Mouse (Mus musculus) left cerebral cortex, postnatal 10 days (tissue): Measurements from ENCODE around the gene Cst9. TPM values are rescaled to one million over a fixed set of nuclear protein-coding genes. Genes with fewer than 3 reads are reported as not detected.

Experiments used
- DNase-seq, 2 experiments: peaks; one replicate each; pipeline ENCODE4 v3.0.0; 2021 to 2022; ENCODE audit warnings: low spot score in 2 of 2, mixed read lengths in 1 of 2; ENCODE audit errors: extremely low spot score in 1 of 2
- intact Hi-C: fragments of 180-260 bp; cut with DNase I; formaldehyde crosslinking; loops from one replicate; pipeline ENCODE4 v1.15.1; 2025
- total RNA-seq, 2 experiments: library from RNA; stranded (reverse); gene quantifications; 2 replicates each; pipeline ENCODE4 v1.2.3; 2021

Gene Cst9
- not detected for total RNA-seq

GRCm38 (mm10) chr2:148834912-148835311 lies at the start of gene Cst9:
TSS of gene Cst9 (plus strand) at chr2:148835147.
- intact Hi-C loops = no loop called here

GRCm38 (mm10) chr2:148789142-148789541 lies 45.8 kb upstream of the Cst9 start, which contains the start of gene Cst12:
TSS of gene Cst12 (plus strand) at chr2:148789361.
- intact Hi-C loops = no loop called here
- DNase-seq = no peak

More at GRCm38 (mm10) chr2:148834912-148835311, at the start of gene Cst9:
- no peak for DNase-seq

GRCm38 (mm10) chr2:148798485-148798884 lies 36.5 kb upstream of the Cst9 start, which contains the start of gene Cst8:
TSS of gene Cst8 (plus strand) at chr2:148798785.
- no peak for DNase-seq

GRCm38 (mm10) chr2:148801491-148801921 lies 33.4 kb upstream of the Cst9 start:
- no peak for DNase-seq

More at GRCm38 (mm10) chr2:148798485-148798884, 36.5 kb upstream of the Cst9 start, which contains the start of gene Cst8:
- intact Hi-C loops = no loop called here

DNA sequence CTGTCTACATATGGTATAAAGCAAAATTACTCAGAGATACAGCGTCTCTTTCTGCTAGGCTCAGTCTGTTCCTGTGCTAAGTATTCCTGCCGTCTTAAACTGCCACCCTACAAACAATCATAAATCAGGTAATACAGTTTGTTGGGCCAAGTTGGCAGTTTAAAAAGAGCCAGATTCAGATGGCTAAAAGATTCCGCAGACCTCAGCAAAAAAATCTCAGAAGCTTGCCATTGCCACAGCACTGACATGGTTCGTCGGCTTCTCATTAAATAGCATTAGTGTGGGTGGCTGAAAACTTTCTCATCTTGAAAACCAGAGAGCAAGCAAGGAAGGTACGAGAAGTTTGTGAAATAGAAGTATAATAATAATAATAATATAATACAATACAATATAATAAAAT lies 28.3 kb upstream of the Cst9 start:
- intact Hi-C loops = no loop called here
- no peak for DNase-seq

More at GRCm38 (mm10) chr2:148801491-148801921, 33.4 kb upstream of the Cst9 start:
- intact Hi-C loops = no loop called here

DNA sequence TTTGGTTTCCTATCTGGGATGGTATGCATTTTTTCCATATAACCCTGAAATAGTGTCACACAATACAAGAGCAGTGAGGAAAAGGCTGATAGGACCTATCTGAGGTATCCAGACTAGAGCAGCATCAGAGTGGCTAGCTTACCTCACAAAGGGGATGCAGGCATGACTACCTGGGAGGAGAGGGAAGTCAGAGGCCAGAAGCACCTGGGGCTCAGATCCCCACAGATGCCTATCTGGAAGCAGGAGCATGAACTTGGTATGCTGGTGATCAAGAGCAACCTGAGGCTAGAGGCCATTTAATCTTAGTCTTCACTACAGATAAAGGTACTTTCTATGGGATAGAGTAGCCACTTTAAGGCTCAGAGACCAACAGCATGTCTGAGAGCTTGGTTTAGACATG lies 15.0 kb upstream of the Cst9 start, which contains the start of gene Cst13:
Gene Cst13, plus strand, starts transcription at position 173 of the 400 bp plus-strand sequence.
- intact Hi-C loops = no loop called here
- DNase-seq = no peak

GRCm38 (mm10) chr2:148825986-148826385 lies 9.0 kb upstream of the Cst9 start:
- intact Hi-C loops = no loop called here
- no peak for DNase-seq

DNA sequence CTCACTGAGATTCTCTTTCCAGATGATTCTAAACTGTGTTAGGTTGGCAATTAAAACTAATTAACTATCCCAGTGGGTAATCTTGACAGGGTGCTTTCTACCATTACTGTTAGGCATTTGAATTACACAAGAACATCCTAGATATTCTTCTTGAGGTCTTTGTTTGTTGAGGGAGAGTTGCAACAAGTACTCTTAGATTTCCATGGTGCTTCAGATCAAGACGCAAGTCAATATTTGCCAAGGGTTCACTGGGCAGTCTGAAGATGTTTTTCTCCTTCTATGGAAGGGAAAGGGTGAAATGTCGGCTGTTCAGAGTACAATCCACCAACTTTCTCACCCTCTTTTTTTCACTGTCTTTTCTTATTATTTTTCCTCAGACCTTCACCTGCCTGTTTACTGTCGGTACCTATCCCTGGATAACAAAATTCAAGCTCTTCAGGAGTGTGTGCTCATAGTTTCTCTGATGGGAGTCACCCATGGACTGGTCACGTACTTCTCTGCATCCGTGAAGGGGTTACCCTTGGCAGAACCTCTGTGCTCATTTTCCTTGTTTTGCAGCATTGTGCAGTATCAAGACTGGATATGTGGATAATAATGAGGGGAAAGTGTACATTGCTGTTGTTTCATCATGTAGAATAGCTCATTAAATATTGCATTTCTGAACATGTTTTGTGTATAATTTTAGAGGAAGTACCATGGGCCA lies 3.3 kb downstream of the Cst9 start:
- no peak for DNase-seq
- intact Hi-C loops = no loop called here

DNA sequence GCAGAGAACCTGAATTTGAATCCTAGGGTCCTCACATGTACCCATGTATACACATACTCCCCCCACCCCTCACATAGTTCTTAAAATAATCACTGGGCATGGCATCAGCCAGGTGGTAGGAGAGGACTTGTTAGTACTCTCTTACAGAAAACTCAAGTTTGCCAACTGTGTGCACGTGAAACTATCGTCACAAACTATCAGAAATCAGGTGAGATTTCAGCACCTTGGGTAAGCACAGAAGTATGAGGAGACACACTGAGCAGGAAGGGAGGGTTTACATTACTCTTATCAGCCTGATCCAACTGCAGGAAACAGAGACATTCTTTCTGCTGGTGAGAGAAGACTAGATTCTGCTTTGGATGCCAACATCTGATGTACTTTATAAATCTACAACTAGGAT lies 4.3 kb downstream of the Cst9 start:
- intact Hi-C loops = no loop called here
- no peak for DNase-seq

DNA sequence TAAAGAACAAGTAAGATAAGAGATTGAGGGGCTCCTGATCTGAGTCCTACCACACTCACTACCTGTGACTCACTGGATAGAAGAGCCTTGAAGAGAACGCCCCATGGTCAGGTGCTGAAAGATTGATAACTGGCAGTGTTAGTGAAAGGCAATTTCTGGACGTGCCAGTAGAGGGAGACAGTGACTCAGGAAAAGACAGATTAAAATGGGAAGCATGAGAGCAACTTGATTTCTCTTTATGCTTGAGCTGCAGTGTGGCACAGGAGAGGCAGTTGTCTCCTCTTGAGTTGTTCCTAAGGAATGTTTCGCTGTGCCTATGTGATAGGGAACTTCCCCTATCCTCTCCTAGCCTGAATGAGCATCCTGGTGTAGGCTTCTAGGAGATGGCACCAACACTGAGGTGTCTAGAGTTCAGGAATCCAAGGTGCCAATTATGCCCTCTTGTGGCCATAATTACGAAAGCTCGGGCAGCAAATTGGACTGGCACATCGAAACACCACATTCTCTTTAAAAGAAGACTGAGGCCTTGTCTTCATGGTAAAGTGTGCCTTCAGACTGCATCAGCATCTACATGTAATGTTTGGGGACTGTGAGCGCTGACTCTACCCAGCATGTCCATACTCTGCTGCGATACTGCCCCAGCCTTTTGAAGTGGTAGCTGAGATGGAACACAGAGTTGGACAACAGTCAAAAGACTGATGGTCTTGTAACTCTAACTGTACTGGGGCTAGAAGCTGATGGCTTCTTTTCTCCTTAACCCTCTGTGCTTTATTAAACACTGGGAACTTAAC lies 16.4 kb downstream of the Cst9 start:
- peak; percentile 66 to 76 for DNase-seq
- intact Hi-C loops = loop anchor here (1.0 to 10.0 kb wide), 2 partner anchors 51 to 303 kb away; no protein-coding TSS in a partner anchor

DNA sequence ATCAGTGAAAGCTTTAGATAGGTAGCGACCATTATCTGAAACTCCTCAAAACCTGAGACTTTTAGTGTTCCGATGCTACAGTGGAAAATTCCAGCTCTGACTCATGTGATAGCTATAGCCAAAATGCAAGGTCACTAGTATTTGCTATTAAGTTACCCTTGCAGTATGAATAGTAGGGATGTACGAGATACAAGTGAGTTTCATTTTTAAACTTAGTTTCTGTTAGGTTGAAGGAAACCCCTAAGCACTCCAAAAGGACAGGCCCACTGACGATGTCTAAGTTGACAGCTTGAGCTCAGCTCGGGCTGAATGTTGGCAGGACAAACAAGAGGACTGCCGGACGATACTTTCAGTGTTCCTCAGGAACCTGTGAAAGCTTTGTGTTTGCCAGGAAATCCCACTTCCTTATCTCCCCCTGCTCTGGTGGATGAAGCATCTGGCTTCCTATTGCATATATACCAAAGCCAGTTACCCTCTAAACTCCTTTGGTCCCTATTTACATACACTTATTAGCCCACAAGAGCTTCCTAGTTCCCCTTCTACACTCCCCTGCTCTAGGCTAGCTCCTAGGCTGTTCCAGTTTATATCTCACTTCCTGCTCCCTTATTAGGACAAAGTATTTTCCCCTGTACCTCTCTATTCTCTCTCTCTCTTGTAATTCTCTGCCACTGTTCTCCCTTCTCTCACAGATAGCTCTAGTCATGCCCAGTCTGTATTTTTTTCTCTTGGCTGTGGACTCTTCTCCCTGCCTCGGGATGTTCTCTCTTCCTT lies 21.9 kb downstream of the Cst9 start:
- intact Hi-C loops = loop anchor here (5.0 to 10.0 kb wide), 2 partner anchors 105 to 298 kb away; partner anchors contain the start of gene Cstl1
- no peak for DNase-seq

DNA sequence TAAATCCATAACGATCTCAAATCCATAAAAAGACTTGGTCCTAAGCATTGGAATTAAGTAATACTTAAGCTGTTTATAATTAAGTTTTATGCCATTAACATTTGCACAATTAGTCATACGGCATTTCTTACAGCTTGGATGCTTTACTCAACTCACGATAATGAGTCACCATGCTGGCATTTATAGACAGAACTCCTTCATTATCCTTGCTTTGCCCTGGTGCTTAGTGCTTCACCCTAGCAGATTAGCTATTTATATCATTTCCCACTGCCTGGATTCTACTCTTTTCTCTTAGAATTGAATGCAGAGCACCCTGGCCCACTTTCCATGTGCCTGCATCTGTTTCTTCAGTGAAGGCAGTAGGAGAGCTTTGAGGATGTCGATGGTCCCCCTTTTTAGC lies 22.6 kb downstream of the Cst9 start:
- DNase-seq = no peak
- intact Hi-C loops = loop anchor here (5.0 to 10.0 kb wide), 2 partner anchors 105 to 297 kb away; partner anchors contain the start of gene Cstl1

DNA sequence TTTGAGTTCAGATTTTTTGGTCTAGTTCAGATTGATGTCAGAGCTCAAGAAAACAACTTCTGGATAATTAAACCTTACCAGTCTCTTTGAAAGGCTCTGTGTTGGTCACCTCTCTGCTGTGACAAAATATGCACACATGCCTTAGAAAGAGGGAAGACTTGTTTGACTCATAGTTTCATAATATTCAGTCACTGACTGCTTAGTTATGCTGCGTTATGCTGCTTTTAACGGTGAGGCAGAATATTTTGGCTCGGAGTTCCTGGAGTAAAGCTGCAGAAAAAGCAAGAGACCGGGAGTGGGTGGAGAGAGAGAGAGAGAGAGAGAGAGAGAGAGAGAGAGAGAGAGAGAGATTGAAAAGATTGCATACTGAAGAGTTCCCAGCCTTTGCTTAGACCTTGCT lies 26.0 kb downstream of the Cst9 start:
- DNase-seq = no peak
- intact Hi-C loops = no loop called here

DNA sequence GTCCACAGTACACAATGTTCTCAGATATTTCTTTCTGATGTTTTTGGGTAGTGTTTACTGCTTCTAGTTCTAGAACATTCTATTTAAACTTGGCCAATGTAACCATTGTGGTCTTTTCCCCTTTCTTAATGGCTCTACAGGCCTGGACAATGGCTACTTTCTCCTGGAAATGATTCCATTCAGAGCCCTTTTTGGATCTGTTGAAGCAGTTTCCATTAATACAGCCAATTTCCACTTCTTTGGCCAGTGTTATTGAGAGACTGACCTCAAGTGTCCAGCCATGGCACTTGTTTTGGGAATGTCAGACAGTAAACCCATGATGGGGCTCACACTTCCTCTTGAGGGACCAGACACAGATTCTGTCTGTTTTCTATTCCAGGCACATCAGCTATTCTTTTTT lies 26.7 kb downstream of the Cst9 start:
- intact Hi-C loops = no loop called here
- DNase-seq = no peak

DNA sequence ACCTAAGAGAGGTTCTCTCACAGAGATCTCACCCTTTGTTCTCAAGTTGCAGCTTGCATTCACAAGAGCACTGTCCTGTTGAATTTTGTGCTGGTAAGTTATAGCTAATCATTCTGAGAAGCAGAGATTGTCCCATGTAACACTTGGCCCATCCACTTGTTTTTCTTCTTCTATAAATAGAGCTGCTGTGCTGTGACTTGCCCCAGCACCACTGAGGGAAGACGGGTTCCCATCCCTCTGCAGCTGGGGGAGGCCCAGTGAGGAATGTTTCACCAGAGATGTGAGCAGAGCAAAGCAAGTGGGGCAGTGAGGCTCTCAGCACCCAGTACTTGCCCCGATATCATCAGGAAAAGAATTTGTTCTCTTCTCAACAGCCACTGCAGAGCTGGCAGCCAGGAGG lies 30.0 kb downstream of the Cst9 start, which contains the start of gene 9230104L09Rik:
Gene 9230104L09Rik, minus strand, starts transcription at position 73 of the 400 bp plus-strand sequence.
- intact Hi-C loops = no loop called here
- no peak for DNase-seq

DNA sequence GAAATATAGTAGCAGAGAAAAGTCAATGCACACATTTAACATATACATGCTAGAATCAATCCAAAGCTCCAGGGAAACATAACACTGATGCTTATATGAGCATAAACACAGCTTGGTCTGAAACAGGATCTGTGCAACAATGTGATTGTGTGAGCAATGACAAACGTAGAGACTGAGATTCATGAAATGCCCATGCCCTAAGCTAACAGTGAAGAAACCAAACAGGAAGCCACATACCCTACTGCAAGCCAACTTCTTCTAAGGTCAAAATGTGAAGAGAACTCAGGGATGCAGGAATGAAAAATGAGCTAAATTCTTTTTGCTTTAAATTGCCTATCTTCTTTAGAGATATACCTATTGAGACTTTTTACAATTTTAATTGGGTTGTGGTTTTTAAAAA lies 34.0 kb downstream of the Cst9 start:
- DNase-seq = no peak
- intact Hi-C loops = no loop called here

- intact Hi-C loops = no loop called here
- DNase-seq = no peak
These were observed 35.6 kb downstream of the Cst9 start for GRCm38 (mm10) chr2:148870526-148870925.

- no peak for DNase-seq
- intact Hi-C loops = no loop called here
These were observed 37.9 kb downstream of the Cst9 start for GRCm38 (mm10) chr2:148872860-148873259.

DNA sequence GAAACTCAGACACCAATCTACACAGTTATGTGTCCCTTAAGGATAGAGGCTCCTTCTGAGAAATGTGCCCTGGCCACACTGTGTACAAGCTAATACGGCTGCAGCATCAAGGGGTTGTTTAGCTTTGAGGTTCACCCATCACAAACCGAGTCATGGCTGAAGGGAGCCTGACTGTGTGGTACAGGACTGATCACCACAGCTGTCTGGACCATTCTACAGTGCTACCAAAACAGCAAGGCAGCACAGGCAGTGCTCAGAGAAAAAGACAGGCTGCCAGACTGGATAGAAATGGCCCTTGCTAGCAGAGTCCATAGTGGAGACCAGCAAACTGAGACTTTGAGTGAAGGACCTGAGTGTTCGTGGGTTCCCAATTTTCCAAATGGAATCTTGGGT lies 39.3 kb downstream of the Cst9 start:
- DNase-seq = no peak
- intact Hi-C loops = no loop called here
